Mouse (Mus musculus) adrenal gland, adult 18-20 months (tissue): ENCODE results near the gene Msh5. TPM values are rescaled to one million over a fixed set of nuclear protein-coding genes. Genes with fewer than 3 reads are reported as not detected.

Experiments used
- total RNA-seq, 2 experiments: library from RNA; stranded (reverse); gene quantifications; 1 replicate in 1 of 2; 2 replicates in 1 of 2; pipeline ENCODE4 v1.2.3; 2021

The Msh5 gene
- total RNA-seq, 2 experiments from 2014 or later: 1.1 to 1.3 TPM

Other genes with a start within 250 kb of the Msh5 start
- gene Cyp21a1, start 242.2 kb downstream of the Msh5 start, total RNA-seq: over 10,000 TPM in 1 of 2 experiments, 1,000 to 10,000 TPM in 1; 3,976 to 16,190 TPM
- gene Stk19, start 209.8 kb downstream of the Msh5 start, total RNA-seq: 10 to 100 TPM; 54.2 to 62.5 TPM
- gene Dxo, start 209.7 kb downstream of the Msh5 start, total RNA-seq: 10 to 100 TPM; 75.5 to 82.1 TPM
- gene Skiv2l, start 196.5 kb downstream of the Msh5 start, total RNA-seq: 10 to 100 TPM; 60.8 to 65.9 TPM
- gene Nelfe, start 196.4 kb downstream of the Msh5 start, total RNA-seq: 10 to 100 TPM; 46.1 to 54.5 TPM
- gene Cfb, start 184.2 kb downstream of the Msh5 start, total RNA-seq: 10 to 100 TPM; 14.6 to 38.9 TPM
- 10 to 100 TPM in 1 of 2 experiments, 1 to 10 TPM in 1; 9.9 to 12.4 TPM for gene Zbtb12, start 167.3 kb downstream of the Msh5 start, total RNA-seq
- gene Gm20547, start 164.7 kb downstream of the Msh5 start, total RNA-seq: under 1 TPM in 1 of 2 experiments, not detected in 1; 0.19 TPM
- 10 to 100 TPM; 88.3 to 89.2 TPM for gene C2, start 148.5 kb downstream of the Msh5 start, total RNA-seq
- 100 to 1,000 TPM; 101 to 144 TPM for gene Ehmt2, start 148.3 kb downstream of the Msh5 start, total RNA-seq
- under 1 TPM; 0.30 to 0.51 TPM for gene Slc44a4, start 132.3 kb downstream of the Msh5 start, total RNA-seq
- gene Neu1, start 115.5 kb downstream of the Msh5 start, total RNA-seq: 10 to 100 TPM; 22.5 to 24.3 TPM
- gene Hspa1b, start 87.5 kb downstream of the Msh5 start, total RNA-seq: 100 to 1,000 TPM; 635 to 643 TPM
- under 1 TPM in 1 of 2 experiments, not detected in 1; 0.60 TPM for gene Gm20481, start 76.8 kb downstream of the Msh5 start, total RNA-seq
- gene Hspa1a, start 74.6 kb downstream of the Msh5 start, total RNA-seq: 100 to 1,000 TPM; 195 to 256 TPM
- gene Hspa1l, start 74.0 kb downstream of the Msh5 start, total RNA-seq: under 1 TPM; 0.30 to 0.58 TPM
- gene Lsm2, start 64.9 kb downstream of the Msh5 start, total RNA-seq: 10 to 100 TPM; 31.9 to 34.5 TPM
- gene Vars, start 45.8 kb downstream of the Msh5 start, total RNA-seq: 10 to 100 TPM; 49.8 to 64.8 TPM
- under 1 TPM; 0.50 to 0.61 TPM for gene Vwa7, start 30.2 kb downstream of the Msh5 start, total RNA-seq
- under 1 TPM in 1 of 2 experiments, not detected in 1; 0.51 TPM for gene Sapcd1, start 18.7 kb downstream of the Msh5 start, total RNA-seq
- gene Clic1, start 3.2 kb upstream of the Msh5 start, total RNA-seq: 10 to 100 TPM; 71.9 to 92.9 TPM
- 10 to 100 TPM in 1 of 2 experiments, 1 to 10 TPM in 1; 9.1 to 17.0 TPM for gene Ddah2, start 12.3 kb upstream of the Msh5 start, total RNA-seq
- gene Ly6g6c, start 18.6 kb upstream of the Msh5 start, total RNA-seq: not detected
- under 1 TPM; 0.13 to 0.22 TPM for gene Mpig6b, start 19.4 kb upstream of the Msh5 start, total RNA-seq
- not detected for gene Ly6g6e, start 30.2 kb upstream of the Msh5 start, total RNA-seq
- not detected for gene Ly6g6d, start 31.3 kb upstream of the Msh5 start, total RNA-seq
- gene Ly6g6f, start 38.9 kb upstream of the Msh5 start, total RNA-seq: not detected
- 10 to 100 TPM; 75.0 to 88.2 TPM for gene Abhd16a, start 42.5 kb upstream of the Msh5 start, total RNA-seq
- not detected for gene Ly6g5c, start 61.5 kb upstream of the Msh5 start, total RNA-seq
- gene Ly6g5b, start 68.7 kb upstream of the Msh5 start, total RNA-seq: under 1 TPM; 0.33 to 0.67 TPM
- 10 to 100 TPM; 14.8 to 16.2 TPM for gene Gpank1, start 74.7 kb upstream of the Msh5 start, total RNA-seq
- gene Csnk2b, start 75.3 kb upstream of the Msh5 start, total RNA-seq: 100 to 1,000 TPM; 192 to 217 TPM
- gene D17H6S53E, start 79.6 kb upstream of the Msh5 start, total RNA-seq: 10 to 100 TPM; 28.8 to 34.6 TPM
- not detected for gene Apom, start 85.3 kb upstream of the Msh5 start, total RNA-seq
- gene Bag6, start 88.4 kb upstream of the Msh5 start, total RNA-seq: 100 to 1,000 TPM; 307 to 394 TPM
- 100 to 1,000 TPM; 214 to 251 TPM for gene Prrc2a, start 118.2 kb upstream of the Msh5 start, total RNA-seq
- gene Aif1, start 129.3 kb upstream of the Msh5 start, total RNA-seq: 10 to 100 TPM in 1 of 2 experiments, 1 to 10 TPM in 1; 6.1 to 11.2 TPM
- gene Lst1, start 141.7 kb upstream of the Msh5 start, total RNA-seq: 1 to 10 TPM; 3.5 to 4.1 TPM
- gene Ltb, start 147.7 kb upstream of the Msh5 start, total RNA-seq: 1 to 10 TPM; 2.0 to 6.5 TPM
- gene Tnf, start 155.3 kb upstream of the Msh5 start, total RNA-seq: under 1 TPM; 0.36 to 0.83 TPM
- gene Lta, start 158.6 kb upstream of the Msh5 start, total RNA-seq: not detected
- not detected for gene Gm16181, start 174.1 kb upstream of the Msh5 start, total RNA-seq
- 1 to 10 TPM; 4.7 to 5.3 TPM for gene Atp6v1g2, start 186.9 kb upstream of the Msh5 start, total RNA-seq
- gene Nfkbil1, start 189.0 kb upstream of the Msh5 start, total RNA-seq: 10 to 100 TPM; 12.4 to 15.3 TPM
- gene Ddx39b, start 195.0 kb upstream of the Msh5 start, total RNA-seq: 100 to 1,000 TPM; 195 to 213 TPM
- gene H2-D1, start 216.0 kb upstream of the Msh5 start, total RNA-seq: 100 to 1,000 TPM; 219 to 653 TPM